Mouse (Mus musculus) heart, postnatal 36 days (tissue): ENCODE measurements at regions not wholly inside any gene's neighbourhood (a gene's known extent, or its start where the extent isn't known, plus 50 kb on each side); places are given as distances from the start of the nearest gene placed in this dataset.
A peak's percentile ranks its signal among the peaks of the same experiment; 100 is the strongest.

ENCODE experiments used
- DNase-seq, 2 experiments: peaks; one replicate each; pipeline ENCODE4 v3.0.0; 2021 to 2022
- intact Hi-C: fragments of 180-260 bp; cut with DNase I; formaldehyde crosslinking; loops from one replicate; pipeline ENCODE4 v1.15.1; 2025

GRCm38 (mm10) chr9:122064937-122065673 is 52.0 kb upstream of the Snrk start:
- intact Hi-C loops = loop anchor here (1.0 to 2.0 kb wide), 3 partner anchors 19 to 44 kb away; no protein-coding TSS in a partner anchor
- peak; percentile 41 to 53 for DNase-seq

- intact Hi-C loops = no loop called here
- no peak for DNase-seq
Observed at GRCm38 (mm10) chr9:122055820-122056550, 59.1 kb upstream of the Pomgnt2 start.

GRCm38 (mm10) chr9:122051716-122052115 is 54.8 kb upstream of the Pomgnt2 start:
- no peak for DNase-seq
- intact Hi-C loops = no loop called here

- no peak for DNase-seq
- intact Hi-C loops = no loop called here
Observed at GRCm38 (mm10) chr9:122051096-122051495, 54.2 kb upstream of the Pomgnt2 start.

- intact Hi-C loops = no loop called here
- DNase-seq = no peak
Observed at GRCm38 (mm10) chr9:122048999-122049398, 52.1 kb upstream of the Pomgnt2 start.

GRCm38 (mm10) chr9:122047962-122048625 is 51.2 kb upstream of the Pomgnt2 start:
- intact Hi-C loops = no loop called here
- DNase-seq = no peak
